Mouse (Mus musculus) cerebellum, postnatal 36 days (tissue): Measurements from ENCODE around the gene Trappc4.
"Not testable (repeated sequence)": the region's sequence is repeated elsewhere in the genome, so short reads cannot be mapped to it uniquely, and the experiment has no call there.

ENCODE experiments used
- DNase-seq, 2 experiments: peaks; one replicate each; pipeline ENCODE4 v3.0.0; 2021 to 2022; ENCODE audit warnings: mixed read lengths in 2 of 2

Trappc4 gene

DNA sequence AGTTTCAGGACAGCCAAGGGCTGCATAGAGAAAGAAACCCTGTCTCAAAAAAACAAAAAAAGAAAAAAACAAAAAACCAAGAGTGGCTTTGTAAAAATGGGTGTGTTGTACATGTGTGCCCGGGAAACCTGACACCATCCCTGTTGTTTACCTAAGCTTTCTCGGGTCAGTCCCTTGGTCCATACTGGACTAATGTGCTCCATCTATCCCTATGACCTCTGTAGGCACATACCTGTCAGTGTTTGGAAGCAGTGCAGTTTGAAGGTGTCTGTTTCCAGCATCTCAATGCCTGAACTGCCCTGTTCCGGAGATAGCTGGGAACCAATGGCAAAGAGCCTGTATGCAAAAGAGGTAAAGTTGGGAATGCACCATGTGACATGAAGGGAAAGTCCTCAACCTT is 2.4 kb downstream of the Trappc4 start:
- no peak for DNase-seq

- no peak for DNase-seq
Measured at GRCm38 (mm10) chr9:44401081-44401480, 6.3 kb downstream of the Trappc4 start.

- DNase-seq: no peak
Measured at GRCm38 (mm10) chr9:44399795-44400114, 7.6 kb downstream of the Trappc4 start.

DNA sequence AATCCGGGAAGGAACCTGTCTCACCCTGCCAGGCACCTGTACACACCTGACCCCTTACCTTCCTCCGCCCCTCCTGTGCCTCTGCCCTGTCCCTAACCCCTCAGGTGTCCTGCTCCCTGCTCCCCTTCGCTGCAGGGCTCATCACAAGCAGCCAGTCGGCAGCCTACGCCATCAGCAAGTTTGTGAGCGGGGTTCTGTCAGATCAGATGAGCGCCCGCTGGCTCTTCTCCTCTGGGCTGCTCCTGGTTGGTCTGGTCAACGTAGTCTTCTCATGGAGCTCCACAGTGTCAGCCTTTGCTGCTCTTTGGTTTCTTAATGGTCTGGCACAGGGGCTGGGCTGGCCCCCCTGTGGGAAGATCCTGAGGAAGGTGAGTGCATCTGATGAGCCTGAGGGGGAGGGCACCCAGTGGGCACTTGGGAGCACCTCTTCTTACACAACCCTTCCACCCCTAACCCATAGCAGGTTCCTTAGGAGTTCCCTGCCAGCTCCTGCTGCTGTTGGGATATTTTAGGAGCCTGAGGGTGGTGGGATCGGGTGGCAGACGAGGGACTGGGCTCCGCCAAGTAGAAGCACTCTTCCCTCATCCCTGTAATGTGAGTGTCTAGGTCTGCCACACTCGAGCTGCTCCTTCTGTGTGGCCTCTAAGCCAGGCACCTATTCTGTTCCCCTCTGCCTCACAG is 8.1 kb downstream of the Trappc4 start:
- no peak for DNase-seq

DNA sequence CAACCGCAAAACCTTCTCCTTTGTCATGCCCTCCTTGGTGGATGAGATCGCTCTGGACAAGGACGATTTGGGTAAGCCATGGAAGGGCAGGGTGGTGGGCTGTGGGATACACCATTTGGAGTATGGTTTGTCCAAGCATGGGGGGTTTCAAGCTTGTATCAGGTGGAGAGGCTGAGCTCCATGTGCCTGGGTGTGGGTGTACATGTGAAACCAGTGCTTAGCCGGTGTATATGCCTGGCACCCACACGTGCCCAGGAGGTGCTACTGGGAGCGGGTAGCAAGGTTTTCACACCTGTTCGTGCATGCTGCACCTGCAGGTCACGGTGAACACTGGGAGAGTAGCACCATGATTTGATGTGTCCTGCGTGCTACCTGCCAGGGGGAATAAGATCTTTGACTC is 8.8 kb downstream of the Trappc4 start:
- no peak for DNase-seq

DNA sequence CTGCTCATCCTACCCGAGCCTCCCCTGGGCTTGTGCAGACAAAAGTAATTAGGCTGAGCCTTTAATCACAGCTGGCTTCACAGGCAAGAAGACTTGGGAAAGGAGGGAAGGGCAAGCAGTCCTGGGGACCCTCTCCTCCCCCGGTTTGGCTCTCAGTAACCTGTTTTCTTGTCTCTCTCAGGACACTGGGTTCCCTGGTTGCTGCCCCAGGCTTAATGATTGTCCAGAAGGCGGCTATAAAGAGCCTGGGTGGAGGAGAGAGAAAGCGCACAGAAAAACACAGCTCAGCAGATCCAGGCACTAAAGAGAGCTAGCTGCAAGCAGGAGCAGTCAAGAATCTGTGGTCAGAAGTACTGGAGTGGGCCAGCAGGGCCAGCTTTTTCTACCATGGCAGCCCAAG is 9.3 kb downstream of the Trappc4 start:
- DNase-seq: no peak

GRCm38 (mm10) chr9:44396684-44397411 is 10.6 kb downstream of the Trappc4 start, which contains the start of gene Slc37a4:
Gene Slc37a4 (plus strand): TSS chr9:44396852.
- peak; percentile 94 to 96 for DNase-seq

DNA sequence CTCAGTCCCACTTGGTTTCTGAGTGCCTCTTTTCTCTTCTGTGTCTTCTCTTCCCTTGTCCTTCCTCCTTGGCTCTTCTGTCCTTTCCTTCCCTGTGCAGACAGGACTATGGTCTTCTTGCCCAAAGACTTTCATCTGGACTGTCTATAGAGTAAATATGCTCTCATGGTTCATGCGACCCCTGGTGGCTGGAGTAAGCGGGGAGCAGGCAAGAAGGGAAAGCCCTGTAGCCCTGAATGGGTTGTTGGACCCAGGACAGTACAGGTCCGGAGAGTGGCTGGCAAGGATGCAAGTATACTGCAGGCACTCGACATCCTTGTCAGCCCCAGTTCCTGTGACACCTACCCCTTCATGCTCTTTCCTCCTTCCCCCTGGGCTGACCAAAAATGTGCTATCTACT is 15.9 kb downstream of the Trappc4 start:
- peak; percentile 76 to 78 for DNase-seq

DNA sequence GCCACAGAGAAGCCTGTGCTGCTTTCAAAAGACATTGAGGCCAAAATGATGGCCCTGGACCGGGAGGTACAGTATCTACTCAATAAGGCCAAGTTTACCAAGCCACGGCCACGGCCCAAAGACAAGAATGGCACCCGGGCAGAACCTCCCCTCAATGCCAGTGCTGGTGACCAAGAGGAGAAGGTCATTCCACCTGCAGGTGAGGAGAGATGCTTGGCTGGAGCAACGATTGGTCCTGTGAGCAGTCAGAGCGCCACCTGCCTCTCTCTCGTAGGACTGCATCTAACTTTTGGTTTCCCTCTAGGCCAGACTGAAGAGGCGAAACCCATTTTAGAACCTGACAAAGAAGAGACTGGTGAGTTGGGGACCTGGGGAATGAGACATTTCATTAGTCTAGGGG is 18.1 kb downstream of the Trappc4 start:
- DNase-seq: peak; percentile 76

- no peak for DNase-seq
Measured at GRCm38 (mm10) chr9:44387221-44387620, 20.2 kb downstream of the Trappc4 start.

GRCm38 (mm10) chr9:44384596-44384995 is 22.8 kb downstream of the Trappc4 start:
- no peak for DNase-seq

DNA sequence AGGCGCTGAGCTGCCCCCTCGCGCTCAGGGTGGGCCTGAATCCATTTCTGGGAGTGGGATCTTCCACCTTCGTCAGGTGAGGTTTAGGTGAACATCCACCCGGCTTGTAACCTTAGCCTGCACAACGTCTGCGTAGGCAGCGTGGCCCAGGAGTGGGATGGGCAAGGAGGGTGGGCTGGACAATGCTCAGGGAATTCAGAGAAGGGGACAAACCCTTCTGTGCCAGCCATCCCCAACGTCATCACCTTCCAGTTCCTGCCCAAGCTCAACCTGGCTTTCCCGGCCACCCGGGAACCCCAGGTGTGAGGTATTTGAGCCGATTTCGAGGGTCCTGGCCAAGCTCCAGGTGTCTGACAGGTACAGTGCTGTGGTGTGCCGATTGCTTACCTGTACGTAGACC is 27.5 kb downstream of the Trappc4 start:
- DNase-seq: peak in 1 of 2 experiments; percentile 25

DNA sequence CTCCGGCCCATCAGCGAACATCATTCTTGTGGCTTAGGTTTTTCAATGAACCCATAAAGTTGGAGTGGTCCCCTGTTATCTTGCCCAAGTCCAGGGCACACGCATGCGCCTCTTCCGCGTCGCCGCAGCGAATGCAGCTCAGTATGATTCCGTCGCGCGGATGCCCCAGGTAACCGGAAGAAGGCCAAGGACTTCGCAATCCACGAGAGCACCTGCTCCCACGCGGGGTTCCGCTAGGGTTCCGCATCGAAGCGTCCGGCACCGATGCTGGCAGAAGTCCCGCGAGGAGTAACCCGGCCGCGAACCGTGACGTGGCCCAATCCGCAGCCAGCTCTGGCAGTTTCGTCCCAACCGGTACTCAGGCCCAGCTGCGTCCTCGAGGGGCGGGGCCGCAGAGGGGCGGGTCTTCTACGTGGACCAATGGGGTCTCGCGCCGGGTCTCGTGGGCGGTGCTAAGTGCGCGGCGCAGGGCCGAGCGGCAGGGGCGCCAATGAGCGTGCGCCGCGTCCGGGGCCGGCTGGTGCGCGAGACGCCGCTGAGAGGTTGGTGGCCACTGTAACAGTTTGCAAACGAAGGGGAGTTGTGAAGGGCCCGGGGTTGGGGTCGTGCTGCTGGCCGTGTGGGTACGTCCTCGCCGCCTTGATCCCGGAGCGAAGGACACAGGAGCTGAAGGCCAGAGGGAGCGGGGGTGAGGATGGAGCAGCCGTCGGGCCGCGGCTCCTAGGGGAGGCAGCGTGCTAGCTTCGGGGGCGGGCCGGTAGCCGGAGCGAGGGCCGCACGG is 28.2 kb downstream of the Trappc4 start, which contains the start of gene Hyou1:
TSS of gene Hyou1 (plus strand) at position 437 of the 781 bp plus-strand sequence.
- DNase-seq: peak; percentile 99

DNA sequence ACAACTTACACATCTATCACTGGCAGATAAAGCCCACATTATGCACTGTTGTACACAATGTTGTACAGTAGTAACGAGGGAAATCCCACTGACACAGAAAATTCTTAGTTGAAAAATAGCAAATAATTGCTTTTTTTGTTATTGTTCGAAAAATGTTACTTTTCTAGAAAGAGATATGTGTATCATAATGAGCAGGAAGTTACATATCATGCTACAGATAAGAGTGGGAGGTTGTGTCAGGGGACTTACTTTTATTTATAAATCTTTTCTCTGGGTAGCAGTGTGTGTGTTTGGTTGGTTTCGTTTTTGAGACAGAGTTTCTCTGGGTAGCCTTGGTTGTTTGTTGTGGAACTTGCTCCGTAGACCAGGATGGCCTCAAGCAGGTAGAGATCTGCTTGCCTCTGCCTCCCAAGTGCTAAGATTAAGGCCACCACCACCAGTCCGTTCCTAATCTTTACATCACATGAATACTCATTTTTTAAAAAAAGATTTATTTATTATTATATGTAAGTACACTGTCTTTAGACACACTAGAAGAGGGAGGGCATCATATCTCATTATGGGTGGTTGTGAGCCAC is 29.2 kb downstream of the Trappc4 start:
- DNase-seq: no peak

- not testable (repeated sequence) for DNase-seq
Measured at GRCm38 (mm10) chr9:44377335-44377734, 30.1 kb downstream of the Trappc4 start.

DNA sequence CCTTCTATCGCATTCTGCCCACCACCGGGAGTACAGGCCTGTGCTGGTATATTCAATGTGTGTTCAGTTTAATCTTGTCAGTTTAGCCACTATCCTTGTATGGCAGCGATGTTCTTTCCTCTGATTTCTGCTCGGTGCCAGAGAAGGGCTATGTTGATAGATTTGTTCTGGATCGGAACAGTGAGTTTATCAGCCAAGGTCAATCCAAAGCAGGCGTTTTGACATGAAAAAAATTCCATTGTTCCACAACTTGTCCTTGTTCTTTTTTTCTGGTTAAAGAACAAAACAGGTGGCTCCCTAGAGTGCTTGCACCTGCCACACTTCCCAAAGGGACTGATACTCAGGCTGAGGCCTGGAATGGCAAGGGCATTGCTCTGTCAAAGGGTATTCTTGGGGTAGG is 31.3 kb downstream of the Trappc4 start:
- no peak for DNase-seq

DNA sequence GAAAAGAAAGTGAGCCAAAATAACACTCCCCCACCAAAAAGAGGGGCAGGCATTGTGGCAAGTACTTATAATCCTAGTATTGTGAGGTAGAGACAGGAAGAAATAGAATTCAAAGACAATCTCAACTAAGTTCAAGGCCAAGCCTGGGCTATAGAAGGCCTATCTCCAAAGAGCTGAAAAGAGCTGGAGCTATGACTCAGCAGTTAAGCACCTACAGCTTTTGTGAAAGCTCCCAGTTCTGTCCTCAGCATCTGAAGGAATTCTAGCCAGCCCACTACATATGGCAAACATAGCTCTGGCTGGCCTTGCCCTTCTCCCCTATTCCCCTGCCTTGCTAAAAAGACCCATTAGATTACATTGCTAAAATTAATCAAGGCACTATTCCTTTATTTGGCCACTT is 34.0 kb downstream of the Trappc4 start:
- no peak for DNase-seq

GRCm38 (mm10) chr9:44364480-44364879 is 42.9 kb downstream of the Trappc4 start:
- DNase-seq: peak in 1 of 2 experiments; percentile 18

GRCm38 (mm10) chr9:44361931-44362330 is 45.5 kb downstream of the Trappc4 start:
- DNase-seq: not testable (repeated sequence)

- DNase-seq: peak; percentile 94 to 95
Measured at GRCm38 (mm10) chr9:44361190-44361917, 46.0 kb downstream of the Trappc4 start, which contains the start of gene Vps11. Gene Vps11 (minus strand): TSS chr9:44361670.

GRCm38 (mm10) chr9:44357207-44357606 is 50.2 kb downstream of the Trappc4 start:
- no peak for DNase-seq
